Mouse (Mus musculus): Measurements from ENCODE around the gene Espn. TPM values are rescaled to one million over a fixed set of nuclear protein-coding genes. Genes with fewer than 3 reads are reported as not detected.

Gene Espn
- total RNA-seq, 2 experiments from 2014 or later = 1.8 to 2.7 TPM

- peak; percentile 71 to 79 for DNase-seq
- intact Hi-C loops (cut with DNase I) = no loop called here
Measured at GRCm38 (mm10) chr4:152103025-152103424, 49.1 kb downstream of the Espn start.

- DNase-seq = no peak
Measured at GRCm38 (mm10) chr4:152101921-152102320, 50.2 kb downstream of the Espn start.

GRCm38 (mm10) chr4:152101081-152101653 lies 51.0 kb downstream of the Espn start:
- no peak for DNase-seq
- intact Hi-C loops (cut with DNase I) = no loop called here

More at GRCm38 (mm10) chr4:152101921-152102320, 50.2 kb downstream of the Espn start:
- intact Hi-C loops (cut with DNase I) = no loop called here

- intact Hi-C loops (cut with DNase I) = no loop called here
Measured at GRCm38 (mm10) chr4:152100541-152100940, 51.6 kb downstream of the Espn start.

GRCm38 (mm10) chr4:152097911-152098799 lies 54.0 kb downstream of the Espn start:
- intact Hi-C loops (cut with DNase I) = loop anchor here (2.0 kb wide), 1 partner anchor 117 kb away; no protein-coding TSS in a partner anchor

More at GRCm38 (mm10) chr4:152100541-152100940, 51.6 kb downstream of the Espn start:
- no peak for DNase-seq

GRCm38 (mm10) chr4:152096927-152097326 lies 55.2 kb downstream of the Espn start:
- peak in 1 of 2 experiments; percentile 48 for DNase-seq
- intact Hi-C loops (cut with DNase I) = loop anchor here (1.0 to 2.0 kb wide), 2 partner anchors 54 to 116 kb away; no protein-coding TSS in a partner anchor

More at GRCm38 (mm10) chr4:152097911-152098799, 54.0 kb downstream of the Espn start:
- DNase-seq = peak in 1 of 2 experiments; percentile 47

- intact Hi-C loops (cut with DNase I) = loop anchor here (1.0 to 2.0 kb wide), 3 partner anchors 53 to 115 kb away; partner anchors contain the start of genes Nol9 and Tas1r1
- peak; percentile 83 to 91 for DNase-seq
Measured at GRCm38 (mm10) chr4:152095937-152096910, 55.9 kb downstream of the Espn start.

GRCm38 (mm10) chr4:152094233-152094632 lies 57.9 kb downstream of the Espn start:
- intact Hi-C loops (cut with DNase I) = loop anchor here (2.0 kb wide), 1 partner anchor 55 kb away; the partner anchor contains the start of genes Nol9 and Tas1r1
- no peak for DNase-seq

- no peak for DNase-seq
- intact Hi-C loops (cut with DNase I) = no loop called here
Measured at GRCm38 (mm10) chr4:152092751-152093293, 59.3 kb downstream of the Espn start.

- DNase-seq = no peak
- intact Hi-C loops (cut with DNase I) = no loop called here
Measured at GRCm38 (mm10) chr4:152090191-152090590, 62.0 kb downstream of the Espn start.

GRCm38 (mm10) chr4:152088556-152089120 lies 63.5 kb downstream of the Espn start:
- no peak for DNase-seq
- intact Hi-C loops (cut with DNase I) = no loop called here

- intact Hi-C loops (cut with DNase I) = no loop called here
- DNase-seq = no peak
Measured at GRCm38 (mm10) chr4:152088133-152088532, 64.0 kb downstream of the Espn start.

- DNase-seq = no peak
- intact Hi-C loops (cut with DNase I) = no loop called here
Measured at GRCm38 (mm10) chr4:152087211-152088081, 64.7 kb downstream of the Espn start.

- DNase-seq = peak; percentile 65 to 80
- intact Hi-C loops (cut with DNase I) = no loop called here
Measured at GRCm38 (mm10) chr4:152086505-152087210, 65.5 kb downstream of the Espn start.

- intact Hi-C loops (cut with DNase I) = no loop called here
- no peak for DNase-seq
Measured at GRCm38 (mm10) chr4:152084616-152085015, 67.6 kb downstream of the Espn start.

- peak in 1 of 2 experiments; percentile 38 for DNase-seq
- intact Hi-C loops (cut with DNase I) = no loop called here
Measured at GRCm38 (mm10) chr4:152083611-152084220, 68.5 kb downstream of the Espn start.

- intact Hi-C loops (cut with DNase I) = no loop called here
- no peak for DNase-seq
Measured at GRCm38 (mm10) chr4:152079931-152080330, 72.2 kb downstream of the Espn start.

Data from heart, postnatal 36 days (tissue).